Mouse (Mus musculus) mesoderm, embryonic 11.5 days (tissue): Measurements from ENCODE around the gene Cmtr1.
"Not testable (repeated sequence)": the region's sequence is repeated elsewhere in the genome, so short reads cannot be mapped to it uniquely, and the experiment has no call there.

Experiments used
- DNase-seq: peaks from one replicate; pipeline ENCODE4 v3.0.0-alpha.2; 2012; ENCODE audit warnings: low read depth, low spot score

Gene Cmtr1

GRCm38 (mm10) chr17:29660076-29660761, at the start of gene Cmtr1:
TSS of gene Cmtr1 (plus strand) at chr17:29660595.
- peak; percentile 96 for DNase-seq

DNA sequence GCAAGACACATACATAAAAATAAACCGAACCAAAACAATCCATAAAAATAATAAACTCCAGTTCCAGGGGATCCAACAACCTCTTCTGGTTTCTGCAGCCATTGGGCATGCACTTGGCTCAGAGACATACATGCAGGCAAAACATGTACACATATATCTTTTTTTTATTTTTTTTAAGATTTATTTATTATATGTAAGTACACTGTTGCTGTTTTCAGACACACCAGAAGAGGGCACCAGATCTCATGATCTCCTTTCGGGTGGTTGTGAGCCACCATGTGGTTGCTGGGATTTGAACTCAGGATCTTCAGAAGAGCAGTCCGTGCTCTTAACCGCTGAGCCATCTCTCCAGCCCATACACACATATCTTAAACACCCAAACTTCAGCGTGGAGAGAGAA, 46.9 kb upstream of the Cmtr1 start:
- DNase-seq, result not testable (repeated sequence)

GRCm38 (mm10) chr17:29614115-29615023, 46.0 kb upstream of the Cmtr1 start, which contains the start of the genes Rnf8 and Gm28043:
TSS of gene Rnf8 (plus strand) at chr17:29614790.
TSS of gene Gm28043 (plus strand) at chr17:29614876.
- peak; percentile 96 for DNase-seq

DNA sequence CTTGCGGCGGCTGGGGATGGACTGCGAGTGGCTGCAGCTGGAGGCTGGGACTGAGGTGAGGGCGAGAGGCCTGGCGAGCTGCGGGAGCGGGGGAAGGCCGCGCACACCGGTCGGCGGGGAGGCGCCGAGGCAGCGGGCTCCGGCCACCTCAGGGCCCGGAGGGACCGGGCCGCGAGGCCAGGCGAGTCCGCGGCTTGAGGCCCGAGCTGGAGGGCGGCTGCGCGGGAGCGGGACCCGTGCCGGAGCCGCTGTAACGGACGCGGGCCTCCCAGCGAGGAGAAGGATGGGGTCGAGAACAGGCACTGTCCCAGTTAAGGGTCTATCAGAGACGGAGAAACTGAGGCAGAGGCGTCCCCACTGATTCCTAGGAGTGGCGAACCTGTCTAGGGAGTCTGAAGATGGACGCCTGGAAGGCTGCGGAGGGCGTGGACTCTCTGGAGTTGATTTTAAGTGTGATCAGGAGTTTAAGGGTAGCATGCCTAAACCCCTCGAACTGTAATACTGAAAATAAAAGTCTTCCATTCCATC, 45.3 kb upstream of the Cmtr1 start:
- DNase-seq, result peak; percentile 10

DNA sequence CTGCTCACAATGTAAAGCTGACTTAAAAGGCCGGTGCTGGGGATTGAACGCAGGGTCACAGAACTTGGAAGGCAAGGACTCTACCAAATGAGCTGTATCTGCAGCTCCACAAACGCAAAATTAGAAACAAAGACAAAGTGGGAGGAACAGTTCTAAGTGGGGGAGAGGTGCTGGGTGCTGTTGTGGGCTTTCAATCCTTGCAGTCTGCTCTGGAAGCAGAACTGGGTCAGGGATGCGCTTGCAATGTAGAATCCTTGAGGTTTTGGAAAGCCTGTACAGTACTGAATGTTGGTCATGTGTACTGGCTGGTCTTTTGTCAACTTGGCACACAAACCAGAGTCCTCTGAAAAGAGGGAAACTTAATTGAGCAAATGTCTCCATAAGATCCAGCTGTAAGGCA, 44.8 kb upstream of the Cmtr1 start:
- peak; percentile 11 for DNase-seq

- DNase-seq, result no peak
Observed at GRCm38 (mm10) chr17:29619231-29619630, 41.2 kb upstream of the Cmtr1 start.

DNA sequence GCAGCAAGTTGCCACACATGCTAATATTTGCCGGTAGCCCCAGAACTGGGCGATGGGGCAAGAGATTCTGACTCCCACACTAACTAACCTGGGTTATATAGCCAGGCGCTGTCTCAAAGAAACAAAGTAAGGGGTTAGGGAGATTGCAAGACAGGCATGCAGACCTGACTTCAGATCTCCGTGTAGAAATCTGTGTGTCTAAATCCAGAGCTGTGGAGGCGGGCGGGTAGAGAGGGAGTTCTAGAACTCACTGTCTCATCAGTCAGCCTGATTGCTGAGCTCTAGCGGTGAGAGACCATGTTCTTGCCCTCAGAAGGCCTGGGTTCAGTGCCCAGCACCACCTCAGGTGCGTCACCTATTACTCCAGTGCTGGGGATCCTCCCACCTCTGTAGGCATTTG, 36.9 kb upstream of the Cmtr1 start:
- DNase-seq, result no peak

- no peak for DNase-seq
Observed at GRCm38 (mm10) chr17:29627285-29627684, 33.1 kb upstream of the Cmtr1 start.

DNA sequence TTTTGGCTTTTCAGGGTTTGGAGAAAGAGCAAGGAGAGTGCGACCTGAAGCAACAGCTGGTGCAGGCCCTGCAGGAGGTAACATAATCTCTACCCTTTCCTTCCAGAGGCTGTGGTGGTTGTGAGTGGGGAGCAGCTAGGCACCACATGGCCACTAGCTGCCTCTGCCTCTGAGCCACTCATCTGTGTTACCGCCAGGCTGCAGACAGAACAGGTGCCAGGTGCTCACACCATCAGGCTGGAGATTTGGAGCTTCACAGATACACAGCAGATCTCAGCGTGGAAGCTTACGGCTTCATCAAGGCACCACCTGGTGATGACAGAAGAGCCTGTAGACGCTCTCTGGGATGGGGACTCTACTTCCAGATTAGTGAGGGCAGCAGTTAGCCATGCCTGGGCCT, 31.4 kb upstream of the Cmtr1 start:
- no peak for DNase-seq

DNA sequence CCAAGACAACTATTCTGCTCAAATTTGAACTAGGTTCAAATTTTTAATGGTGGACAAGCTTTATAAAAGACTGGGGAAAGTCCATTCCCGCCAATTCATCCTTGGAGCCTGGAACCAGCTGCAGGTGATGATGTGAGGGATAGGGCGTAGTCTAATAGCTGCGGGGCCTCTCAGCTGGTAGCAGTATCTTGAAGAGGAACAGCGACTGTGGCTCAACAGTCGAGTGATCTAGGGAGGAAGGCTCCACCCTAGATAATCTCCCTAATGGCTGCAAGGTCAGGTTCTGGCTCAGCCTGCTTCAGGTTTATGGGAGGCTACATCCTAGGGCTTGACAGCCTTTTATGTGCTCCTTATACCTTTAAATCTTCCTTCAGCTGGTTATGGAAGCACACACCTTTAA, 30.8 kb upstream of the Cmtr1 start:
- DNase-seq, result no peak

- no peak for DNase-seq
Observed at GRCm38 (mm10) chr17:29632312-29632711, 28.1 kb upstream of the Cmtr1 start.

- DNase-seq, result no peak
Observed at GRCm38 (mm10) chr17:29635492-29635891, 24.9 kb upstream of the Cmtr1 start.

DNA sequence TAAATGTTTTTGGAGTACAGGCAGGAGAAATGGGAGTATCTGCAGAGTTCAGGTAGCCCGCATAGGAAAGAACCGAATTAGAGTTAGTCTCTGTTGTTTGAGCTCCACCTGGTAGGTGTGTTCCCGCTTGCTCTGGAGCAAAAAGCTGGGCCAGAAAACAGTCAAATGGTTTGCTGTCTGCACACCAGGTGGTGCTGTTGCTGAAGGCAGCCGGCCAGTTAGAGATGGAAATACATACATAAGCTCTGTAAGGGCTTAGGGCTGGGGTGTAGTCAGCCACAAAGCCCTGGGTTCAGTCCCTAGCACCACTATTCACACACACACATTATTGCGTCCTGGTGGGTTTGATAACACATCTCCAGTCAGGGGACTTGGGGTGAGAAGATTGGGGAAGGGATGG, 24.3 kb upstream of the Cmtr1 start:
- DNase-seq, result peak; percentile 20

GRCm38 (mm10) chr17:29637377-29637776, 23.0 kb upstream of the Cmtr1 start:
- no peak for DNase-seq

DNA sequence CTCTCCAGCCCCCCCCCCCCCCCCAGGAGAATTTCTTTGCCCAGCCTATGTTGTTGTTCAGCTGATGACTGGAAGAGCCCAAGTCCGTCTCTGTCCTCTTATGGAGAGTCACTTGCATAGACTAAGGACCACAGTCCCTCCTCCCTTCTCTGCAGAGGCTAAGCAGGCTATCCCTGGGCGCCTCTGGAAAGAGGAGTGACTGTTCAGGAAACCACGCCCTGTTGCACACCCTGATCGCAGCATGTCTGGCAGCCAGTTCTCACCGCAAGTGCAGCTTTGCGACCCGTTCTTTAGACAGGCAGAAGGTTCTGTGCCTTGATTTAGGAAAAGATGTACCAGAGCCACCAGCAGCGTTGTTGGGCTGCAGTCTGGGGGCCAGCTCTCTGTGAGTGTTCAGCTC, 22.5 kb upstream of the Cmtr1 start:
- DNase-seq, result no peak

- no peak for DNase-seq
Observed at GRCm38 (mm10) chr17:29640971-29641370, 19.4 kb upstream of the Cmtr1 start.

DNA sequence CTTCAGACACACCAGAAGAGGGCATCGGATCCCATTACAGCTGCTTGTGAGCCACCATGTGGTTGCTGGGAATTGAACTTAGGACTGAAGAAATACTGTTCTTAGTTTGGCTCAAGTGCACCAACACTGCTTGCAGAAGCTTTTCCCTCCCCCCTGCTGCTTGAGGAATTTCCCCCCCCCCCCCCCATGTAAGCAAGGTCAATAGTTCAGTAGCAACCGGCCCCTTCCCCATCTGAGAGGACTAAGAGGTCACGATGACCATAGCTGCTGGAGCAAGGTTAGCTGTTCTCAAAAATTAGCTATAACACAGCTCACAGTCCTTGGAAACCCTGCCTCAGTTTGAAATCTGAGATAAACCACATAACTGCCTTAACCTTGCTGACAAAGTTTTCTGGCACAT, 18.2 kb upstream of the Cmtr1 start:
- no peak for DNase-seq

GRCm38 (mm10) chr17:29658249-29658648, 2.1 kb upstream of the Cmtr1 start:
- no peak for DNase-seq

- no peak for DNase-seq
Observed at GRCm38 (mm10) chr17:29660762-29661391, 482 bp downstream of the Cmtr1 start.

- DNase-seq, result no peak
Observed at GRCm38 (mm10) chr17:29662145-29662544, 1.8 kb downstream of the Cmtr1 start.

DNA sequence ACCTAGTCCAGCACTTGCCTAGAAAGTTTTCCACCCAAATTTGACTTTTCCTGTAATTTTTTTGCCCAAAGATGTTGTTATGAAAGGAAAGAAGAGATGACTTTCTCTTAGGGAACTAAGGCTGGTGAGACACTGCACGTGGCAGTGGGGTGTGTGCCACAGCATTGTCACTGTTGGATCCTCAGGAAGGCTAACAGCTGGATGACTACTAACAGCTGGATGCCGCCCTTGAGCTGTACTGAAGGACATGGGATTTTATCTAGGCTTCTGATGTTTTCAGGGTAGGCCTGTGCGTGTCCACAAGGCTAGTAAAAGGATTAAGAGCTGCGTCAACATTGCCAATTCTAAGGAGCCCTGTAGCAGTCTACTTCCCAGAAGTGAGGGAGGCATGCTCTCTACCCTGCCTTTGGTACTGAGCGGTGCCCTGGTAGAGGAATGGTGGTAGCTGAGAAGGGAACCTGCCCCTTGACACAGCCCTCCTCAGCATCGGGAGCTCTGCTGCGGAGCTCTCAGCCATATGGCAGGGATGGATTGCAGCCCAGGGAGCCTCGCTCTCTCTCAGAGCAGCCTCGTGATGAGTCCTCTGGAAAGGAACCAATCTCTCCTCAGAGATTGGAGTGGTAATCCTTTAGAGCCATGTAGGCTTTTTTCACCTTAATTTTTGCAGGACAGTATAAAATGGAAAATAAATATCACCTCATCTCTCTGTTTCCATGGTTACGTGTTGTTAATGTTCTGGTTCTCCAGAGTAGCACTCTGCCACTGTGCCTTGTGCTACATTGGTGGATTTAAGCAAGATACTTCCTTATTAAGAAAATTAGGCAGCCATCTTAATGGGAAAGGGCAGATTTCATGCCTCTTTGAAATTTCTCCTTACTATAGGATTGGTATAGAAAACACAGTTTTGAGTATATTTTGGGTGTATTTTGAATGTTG, 7.9 kb downstream of the Cmtr1 start:
- DNase-seq, result no peak
